Mouse (Mus musculus): ENCODE measurements around the gene Dhx16. TPM values are rescaled to one million over a fixed set of nuclear protein-coding genes. Genes with fewer than 3 reads are reported as not detected.

The Dhx16 gene
- polyA plus RNA-seq, 1 experiment from 2014 or later, result 52.6 TPM

- Histone ChIP-seq H3K4me1 (peaks cover 15% of the 10 kb centered on the region), H3K9me3 (no peaks in the 10 kb centered on the region), H3K27me3 (replicated peaks; ENCODE audit: low read depth, poor library complexity, severe bottlenecking) (no peaks in the 10 kb centered on the region), H3K4me3 (no peak overlapping the region), H3K36me3 (replicated peaks) (peaks cover 70% of the 10 kb centered on the region), H3K27ac (replicated peaks) (no peak overlapping the region)
- WGBS, result 93% methylated on average over 17 of the region's 17 CpGs
- no peak for DNase-seq (ENCODE audit: low spot score)
These were observed 3.3 kb downstream of the Dhx16 start for GRCm38 (mm10) chr17:35882924-35883323.

GRCm38 (mm10) chr17:35883777-35884176 is 4.2 kb downstream of the Dhx16 start:
- no peak overlapping the region for H3K4me3 ChIP-seq
- no peaks in the 10 kb centered on the region for H3K9me3 ChIP-seq
- DNase-seq (ENCODE audit: low spot score), result no peak
- WGBS, result 97% methylated on average over 14 of the region's 14 CpGs
- peaks cover 77% of the 10 kb centered on the region for H3K36me3 ChIP-seq (replicated peaks)
- H3K27ac ChIP-seq (replicated peaks), result no peak overlapping the region
- H3K4me1 ChIP-seq, result peaks cover 15% of the 10 kb centered on the region
- H3K27me3 ChIP-seq (replicated peaks; ENCODE audit: low read depth, poor library complexity, severe bottlenecking), result no peaks in the 10 kb centered on the region

- Histone ChIP-seq H3K4me3 (peak overlapping the region; percentile 16; the same call in 1 of the 2 replicates), H3K36me3 (replicated peaks) (peaks cover 100% of the 10 kb centered on the region), H3K27ac (replicated peaks) (no peak overlapping the region), H3K27me3 (replicated peaks; ENCODE audit: low read depth, poor library complexity, severe bottlenecking) (no peaks in the 10 kb centered on the region), H3K9me3 (no peaks in the 10 kb centered on the region), H3K4me1 (no peaks in the 10 kb centered on the region)
- no peak for DNase-seq (ENCODE audit: low spot score)
- WGBS, result 76% methylated on average over 17 of the region's 17 CpGs
These were observed 8.1 kb downstream of the Dhx16 start for GRCm38 (mm10) chr17:35887725-35888124.

- under 1% methylated on average over 86 of the region's 86 CpGs for WGBS
- peaks cover 25% of the 10 kb centered on the region for H3K4me1 ChIP-seq
- peak within 1 kb of the TSS; percentile 74 for H3K4me3 ChIP-seq
- peak within 1 kb of the TSS; percentile 96 for H3K27ac ChIP-seq (replicated peaks)
- no peaks in the 10 kb centered on the region for H3K27me3 ChIP-seq (replicated peaks; ENCODE audit: low read depth, poor library complexity, severe bottlenecking)
- peaks cover 79% of the 10 kb centered on the region for H3K36me3 ChIP-seq (replicated peaks)
- peak; percentile 94 for DNase-seq (ENCODE audit: low spot score)
- no peaks in the 10 kb centered on the region for H3K9me3 ChIP-seq
These were observed 17.4 kb downstream of the Dhx16 start, which contains the start of gene 2310061I04Rik for GRCm38 (mm10) chr17:35896781-35897643. TSS of gene 2310061I04Rik (minus strand) at chr17:35897431.

- peaks cover 79% of the 10 kb centered on the region for H3K36me3 ChIP-seq (replicated peaks)
- DNase-seq (ENCODE audit: low spot score), result peak; percentile 34
- no peaks in the 10 kb centered on the region for H3K27me3 ChIP-seq (replicated peaks; ENCODE audit: low read depth, poor library complexity, severe bottlenecking)
- WGBS, result 46% methylated on average over 23 of the region's 23 CpGs
- peak overlapping the region; percentile 96 for H3K27ac ChIP-seq (replicated peaks)
- peak overlapping the region; percentile 74 for H3K4me3 ChIP-seq
- H3K9me3 ChIP-seq, result no peaks in the 10 kb centered on the region
- H3K4me1 ChIP-seq, result peaks cover 25% of the 10 kb centered on the region
These were observed 18.3 kb downstream of the Dhx16 start for GRCm38 (mm10) chr17:35897644-35898573.

- no peak overlapping the region for H3K27ac ChIP-seq (replicated peaks)
- no peaks in the 10 kb centered on the region for H3K27me3 ChIP-seq (replicated peaks; ENCODE audit: low read depth, poor library complexity, severe bottlenecking)
- no peak overlapping the region for H3K4me3 ChIP-seq
- DNase-seq (ENCODE audit: low spot score), result no peak
- 87% methylated on average over 3 of the region's 3 CpGs for WGBS
- H3K36me3 ChIP-seq (replicated peaks), result peaks cover 80% of the 10 kb centered on the region
- no peaks in the 10 kb centered on the region for H3K9me3 ChIP-seq
- peaks cover 23% of the 10 kb centered on the region for H3K4me1 ChIP-seq
These were observed 21.0 kb downstream of the Dhx16 start for GRCm38 (mm10) chr17:35900636-35901035.

GRCm38 (mm10) chr17:35903343-35903991 is 23.8 kb downstream of the Dhx16 start:
- no peak for DNase-seq (ENCODE audit: low spot score)
- H3K36me3 ChIP-seq (replicated peaks), result peaks cover 98% of the 10 kb centered on the region
- 93% methylated on average over 9 of the region's 9 CpGs for WGBS

GRCm38 (mm10) chr17:35903992-35904355 is 24.4 kb downstream of the Dhx16 start:
- DNase-seq (ENCODE audit: low spot score), result no peak
- H3K27me3 ChIP-seq (replicated peaks; ENCODE audit: low read depth, poor library complexity, severe bottlenecking), result no peaks in the 10 kb centered on the region
- H3K27ac ChIP-seq (replicated peaks), result no peak overlapping the region
- H3K9me3 ChIP-seq, result no peaks in the 10 kb centered on the region
- H3K4me1 ChIP-seq, result peaks cover 9% of the 10 kb centered on the region
- H3K36me3 ChIP-seq (replicated peaks), result peaks cover 100% of the 10 kb centered on the region
- 80% methylated on average over 4 of the region's 4 CpGs for WGBS
- H3K4me3 ChIP-seq, result no peak overlapping the region

More at GRCm38 (mm10) chr17:35903343-35903991, 23.8 kb downstream of the Dhx16 start:
- no peaks in the 10 kb centered on the region for H3K27me3 ChIP-seq (replicated peaks; ENCODE audit: low read depth, poor library complexity, severe bottlenecking)
- H3K9me3 ChIP-seq, result no peaks in the 10 kb centered on the region
- no peak overlapping the region for H3K4me3 ChIP-seq
- peaks cover 4% of the 10 kb centered on the region for H3K4me1 ChIP-seq
- H3K27ac ChIP-seq (replicated peaks), result no peak overlapping the region

GRCm38 (mm10) chr17:35905587-35905986 is 26.0 kb downstream of the Dhx16 start:
- Histone ChIP-seq H3K36me3 (replicated peaks) (peaks cover 85% of the 10 kb centered on the region), H3K27me3 (replicated peaks; ENCODE audit: low read depth, poor library complexity, severe bottlenecking) (no peaks in the 10 kb centered on the region), H3K4me1 (peaks cover 18% of the 10 kb centered on the region), H3K9me3 (no peaks in the 10 kb centered on the region), H3K4me3 (no peak overlapping the region), H3K27ac (replicated peaks) (no peak overlapping the region)
- WGBS, result 92% methylated on average over 1 of the region's 1 CpGs
- no peak for DNase-seq (ENCODE audit: low spot score)

GRCm38 (mm10) chr17:35907609-35908008 is 28.0 kb downstream of the Dhx16 start:
- Histone ChIP-seq H3K4me3 (no peak overlapping the region), H3K9me3 (no peaks in the 10 kb centered on the region), H3K4me1 (peaks cover 18% of the 10 kb centered on the region), H3K27ac (replicated peaks) (no peak overlapping the region), H3K27me3 (replicated peaks; ENCODE audit: low read depth, poor library complexity, severe bottlenecking) (no peaks in the 10 kb centered on the region), H3K36me3 (replicated peaks) (peaks cover 84% of the 10 kb centered on the region)
- WGBS, result 84% methylated on average over 2 of the region's 2 CpGs
- no peak for DNase-seq (ENCODE audit: low spot score)

GRCm38 (mm10) chr17:35909186-35909918 is 29.7 kb downstream of the Dhx16 start:
- DNase-seq (ENCODE audit: low spot score), result no peak
- H3K4me3 ChIP-seq, result peak overlapping the region; percentile 79
- H3K27ac ChIP-seq (replicated peaks), result peak overlapping the region; percentile 88
- no peaks in the 10 kb centered on the region for H3K9me3 ChIP-seq
- H3K4me1 ChIP-seq, result peaks cover 18% of the 10 kb centered on the region
- H3K27me3 ChIP-seq (replicated peaks; ENCODE audit: low read depth, poor library complexity, severe bottlenecking), result no peaks in the 10 kb centered on the region
- WGBS, result 24% methylated on average over 20 of the region's 20 CpGs
- peaks cover 84% of the 10 kb centered on the region for H3K36me3 ChIP-seq (replicated peaks)
